Mouse (Mus musculus) liver, adult 2 months (tissue): ENCODE results near the gene Tekt2.

ENCODE experiments used
- CTCF ChIP-seq: fragments of 200-500 bp; IDR thresholded peaks from 2 replicates; pipeline ENCODE4 v1.5.1; 2011; ENCODE audit warnings: low read depth, low read length, control low read depth
- POLR2A ChIP-seq: fragments of 200-500 bp; IDR thresholded peaks from 2 replicates; pipeline ENCODE4 v1.6.1; 2011; ENCODE audit warnings: low read length, control low read depth; ENCODE audit not compliant: insufficient read depth; ENCODE audit errors: extremely low read depth

DNA sequence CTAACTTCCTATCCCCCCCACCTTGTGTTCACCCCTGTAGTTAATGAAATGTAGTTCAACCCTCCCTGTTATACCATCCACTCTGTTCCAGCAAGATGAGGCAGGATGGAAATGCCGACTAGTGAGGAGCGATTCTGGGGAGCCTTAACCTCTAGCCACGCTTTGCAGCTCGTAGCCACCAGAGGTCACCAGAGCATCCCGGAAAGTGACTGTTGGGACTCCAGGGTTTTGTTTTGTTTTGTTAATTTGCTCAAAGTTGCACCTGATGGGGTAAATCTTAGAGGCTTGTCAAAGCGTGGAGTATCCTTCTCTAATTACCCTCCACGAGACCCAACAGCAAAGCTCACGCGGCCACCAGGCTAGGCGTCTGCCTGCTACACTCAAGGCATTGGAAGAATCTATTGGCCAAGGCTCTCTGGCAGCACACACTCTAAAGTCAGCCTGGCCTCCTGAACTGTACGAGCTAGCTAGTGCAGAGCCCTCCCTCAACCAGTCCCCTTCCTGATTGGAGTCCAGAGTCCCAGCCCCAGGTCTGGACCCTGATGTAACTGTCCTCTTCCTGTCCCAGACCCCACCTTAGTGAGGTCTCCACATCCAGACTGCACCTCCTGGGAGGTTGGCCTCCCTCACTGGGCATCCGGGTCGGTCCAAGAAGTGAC, 47.5 kb downstream of the Tekt2 start:
- TF ChIP-seq CTCF, result peak; percentile 84
- TF ChIP-seq POLR2A, result no peak
